Mouse (Mus musculus): ENCODE data around the gene Rerg. TPM values are rescaled to one million over a fixed set of nuclear protein-coding genes. Genes with fewer than 3 reads are reported as not detected.

Rerg gene
- total and polyA plus RNA-seq, 2 experiments from 2014 or later = 2.8 to 12.9 TPM

GRCm38 (mm10) chr6:137144526-137144840, 25.8 kb downstream of the Rerg start:
- no peak overlapping the region for H3K27ac ChIP-seq (ENCODE audit: low read depth, low read length)

GRCm38 (mm10) chr6:137143818-137144525, 26.3 kb downstream of the Rerg start:
- Histone ChIP-seq H3K9me3 (ENCODE audit: low read length) (no peaks in the 10 kb centered on the region), H3K27me3 (ENCODE audit: insufficient read depth, low read length) (no peaks in the 10 kb centered on the region), H3K4me2 (ENCODE audit: low read depth) (no peak overlapping the region), H3K27ac (ENCODE audit: low read depth, low read length) (no peak overlapping the region), H3K9ac (no peak overlapping the region), H3K4me1 (ENCODE audit: insufficient read depth) (no peaks in the 10 kb centered on the region), H3K4me3 (ENCODE audit: low read depth, low read length) (no peak overlapping the region), H3K36me3 (ENCODE audit: insufficient read depth) (no peaks in the 10 kb centered on the region)
- no peak for DNase-seq
- 89% methylated on average over 7 of the region's 7 CpGs for whole genome bisulfite sequencing
- TF ChIP-seq CTCF (IDR thresholded peaks at IDR 0.05; ENCODE audit: low read depth) = no peak
- no peak for ATAC-seq

More at GRCm38 (mm10) chr6:137144526-137144840, 25.8 kb downstream of the Rerg start:
- H3K4me2 ChIP-seq (ENCODE audit: low read depth) = no peak overlapping the region
- no peaks in the 10 kb centered on the region for H3K27me3 ChIP-seq (ENCODE audit: insufficient read depth, low read length)
- no peaks in the 10 kb centered on the region for H3K36me3 ChIP-seq (ENCODE audit: insufficient read depth)
- DNase-seq (no peak), ATAC-seq (no peak)
- no peaks in the 10 kb centered on the region for H3K9me3 ChIP-seq (ENCODE audit: low read length)
- H3K4me3 ChIP-seq (ENCODE audit: low read depth, low read length) = no peak overlapping the region
- no peaks in the 10 kb centered on the region for H3K4me1 ChIP-seq (ENCODE audit: insufficient read depth)
- no peak overlapping the region for H3K9ac ChIP-seq
- no peak for TF ChIP-seq CTCF (IDR thresholded peaks at IDR 0.05; ENCODE audit: low read depth)
- 87% methylated on average over 10 of the region's 10 CpGs for WGBS

- 3% methylated on average over 7 of the region's 11 CpGs for WGBS
- no peaks in the 10 kb centered on the region for H3K4me1 ChIP-seq (ENCODE audit: insufficient read depth)
- no peaks in the 10 kb centered on the region for H3K36me3 ChIP-seq (ENCODE audit: insufficient read depth)
- H3K27ac ChIP-seq (ENCODE audit: low read depth, low read length) = no peak overlapping the region
- no peak for TF ChIP-seq CTCF (IDR thresholded peaks at IDR 0.05; ENCODE audit: low read depth)
- no peaks in the 10 kb centered on the region for H3K9me3 ChIP-seq (ENCODE audit: low read length)
- H3K9ac ChIP-seq = no peak overlapping the region
- H3K4me2 ChIP-seq (ENCODE audit: low read depth) = peak overlapping the region; percentile 24
- H3K4me3 ChIP-seq (ENCODE audit: low read depth, low read length) = peak overlapping the region; percentile 3; the same call in 1 of the 2 replicates
- ATAC-seq (peak; percentile 48; the same call in 1 of the 2 replicates), DNase-seq (no peak)
- H3K27me3 ChIP-seq (ENCODE audit: insufficient read depth, low read length) = no peaks in the 10 kb centered on the region
Measured at GRCm38 (mm10) chr6:137142796-137143195, 27.5 kb downstream of the Rerg start.

GRCm38 (mm10) chr6:137141247-137141820, 29.0 kb downstream of the Rerg start:
- no peak overlapping the region for H3K4me3 ChIP-seq (ENCODE audit: low read depth, low read length)
- 77% methylated on average over 5 of the region's 5 CpGs for WGBS
- H3K36me3 ChIP-seq (ENCODE audit: insufficient read depth) = no peaks in the 10 kb centered on the region
- H3K9me3 ChIP-seq (ENCODE audit: low read length) = no peaks in the 10 kb centered on the region
- H3K27ac ChIP-seq (ENCODE audit: low read depth, low read length) = no peak overlapping the region
- no peak overlapping the region for H3K9ac ChIP-seq
- no peaks in the 10 kb centered on the region for H3K27me3 ChIP-seq (ENCODE audit: insufficient read depth, low read length)
- DNase-seq (no peak), ATAC-seq (no peak)
- H3K4me2 ChIP-seq (ENCODE audit: low read depth) = no peak overlapping the region
- no peak for TF ChIP-seq CTCF (IDR thresholded peaks at IDR 0.05; ENCODE audit: low read depth)
- H3K4me1 ChIP-seq (ENCODE audit: insufficient read depth) = no peaks in the 10 kb centered on the region

- no peaks in the 10 kb centered on the region for H3K36me3 ChIP-seq (ENCODE audit: insufficient read depth)
- no peak for TF ChIP-seq CTCF (IDR thresholded peaks at IDR 0.05; ENCODE audit: low read depth)
- DNase-seq = no peak
- no peaks in the 10 kb centered on the region for H3K9me3 ChIP-seq (ENCODE audit: low read length)
- no peak overlapping the region for H3K4me2 ChIP-seq (ENCODE audit: low read depth)
- no peak overlapping the region for H3K4me3 ChIP-seq (ENCODE audit: low read depth, low read length)
- no peak overlapping the region for H3K9ac ChIP-seq
- 74% methylated on average over 8 of the region's 8 CpGs for WGBS
- H3K4me1 ChIP-seq (ENCODE audit: insufficient read depth) = 0 out of 2 replicates have a peak, but pooled peaks cover 3% of the 10 kb centered on the region
- H3K27ac ChIP-seq (ENCODE audit: low read depth, low read length) = no peak overlapping the region
- ATAC-seq = no peak
- no peaks in the 10 kb centered on the region for H3K27me3 ChIP-seq (ENCODE audit: insufficient read depth, low read length)
Measured at GRCm38 (mm10) chr6:137138822-137139221, 31.5 kb downstream of the Rerg start.

- TF ChIP-seq CTCF (IDR thresholded peaks at IDR 0.05; ENCODE audit: low read depth) = no peak
- Histone ChIP-seq H3K4me1 (ENCODE audit: insufficient read depth) (0 out of 2 replicates have a peak, but pooled peaks cover 3% of the 10 kb centered on the region), H3K9me3 (ENCODE audit: low read length) (no peaks in the 10 kb centered on the region), H3K27me3 (ENCODE audit: insufficient read depth, low read length) (no peaks in the 10 kb centered on the region), H3K9ac (no peak overlapping the region), H3K4me3 (ENCODE audit: low read depth, low read length) (no peak overlapping the region), H3K27ac (ENCODE audit: low read depth, low read length) (no peak overlapping the region), H3K36me3 (ENCODE audit: insufficient read depth) (no peaks in the 10 kb centered on the region), H3K4me2 (ENCODE audit: low read depth) (no peak overlapping the region)
- 68% methylated on average over 3 of the region's 3 CpGs for WGBS
- no peak for DNase-seq
- no peak for ATAC-seq
Measured at GRCm38 (mm10) chr6:137138391-137138790, 31.9 kb downstream of the Rerg start.

GRCm38 (mm10) chr6:137136401-137136800, 33.9 kb downstream of the Rerg start:
- H3K4me3 ChIP-seq (ENCODE audit: low read depth, low read length) = no peak overlapping the region
- no peak overlapping the region for H3K9ac ChIP-seq
- H3K36me3 ChIP-seq (ENCODE audit: insufficient read depth) = no peaks in the 10 kb centered on the region
- no peaks in the 10 kb centered on the region for H3K9me3 ChIP-seq (ENCODE audit: low read length)
- no peak overlapping the region for H3K4me2 ChIP-seq (ENCODE audit: low read depth)
- ATAC-seq (no peak), DNase-seq (no peak)
- no peak overlapping the region for H3K27ac ChIP-seq (ENCODE audit: low read depth, low read length)
- H3K4me1 ChIP-seq (ENCODE audit: insufficient read depth) = 0 out of 2 replicates have a peak, but pooled peaks cover 3% of the 10 kb centered on the region
- no peaks in the 10 kb centered on the region for H3K27me3 ChIP-seq (ENCODE audit: insufficient read depth, low read length)
- WGBS = 74% methylated on average over 4 of the region's 4 CpGs
- no peak for TF ChIP-seq CTCF (IDR thresholded peaks at IDR 0.05; ENCODE audit: low read depth)

All from forebrain, postnatal 0 days (tissue).